Mouse (Mus musculus): ENCODE data around the gene Pcbp4.

The Pcbp4 gene

DNA sequence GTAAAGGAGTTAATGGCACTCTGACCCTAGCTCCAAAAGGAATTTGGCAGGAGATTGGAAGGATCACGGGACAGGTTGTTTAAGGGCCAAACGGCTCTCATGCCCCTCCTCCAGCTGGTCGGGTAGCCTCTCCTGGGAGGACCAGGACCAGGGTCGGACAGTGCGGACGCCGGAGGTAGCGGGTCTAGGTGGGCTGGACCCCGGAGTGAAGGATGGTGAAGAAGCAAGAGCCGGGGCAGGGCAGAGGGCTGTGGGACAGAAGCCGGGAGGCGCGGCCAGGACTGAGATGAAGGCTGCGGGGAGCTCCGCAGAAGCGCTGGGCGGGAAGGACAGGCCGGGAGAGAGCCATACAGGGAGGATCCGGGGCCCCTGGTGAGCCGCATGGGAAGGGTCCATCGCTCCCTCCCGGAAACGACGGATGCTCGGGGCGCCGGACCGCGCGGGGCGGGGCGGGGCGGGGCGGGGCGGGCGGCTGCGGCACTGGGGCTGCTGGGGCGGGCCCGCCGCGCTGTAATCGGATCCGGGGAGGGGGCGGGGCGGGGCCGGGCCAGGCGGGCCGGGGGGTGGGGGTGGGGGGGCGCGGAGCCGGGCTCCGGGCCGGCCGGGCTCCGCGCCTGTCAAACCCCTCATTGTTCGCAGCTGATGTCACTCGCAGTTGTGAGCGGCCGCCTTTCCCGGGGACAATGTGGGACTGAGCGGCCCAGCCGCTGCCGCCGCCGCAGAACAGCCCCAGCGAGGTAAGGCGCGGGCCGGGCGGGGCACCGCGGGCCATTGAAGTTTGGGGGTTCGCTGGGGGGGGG, at the start of gene Pcbp4:
Pcbp4 (plus strand) TSS at position 21 of the 800 bp plus-strand sequence.
- DNase-seq (ENCODE audit: low spot score), result peak; percentile 83

DNA sequence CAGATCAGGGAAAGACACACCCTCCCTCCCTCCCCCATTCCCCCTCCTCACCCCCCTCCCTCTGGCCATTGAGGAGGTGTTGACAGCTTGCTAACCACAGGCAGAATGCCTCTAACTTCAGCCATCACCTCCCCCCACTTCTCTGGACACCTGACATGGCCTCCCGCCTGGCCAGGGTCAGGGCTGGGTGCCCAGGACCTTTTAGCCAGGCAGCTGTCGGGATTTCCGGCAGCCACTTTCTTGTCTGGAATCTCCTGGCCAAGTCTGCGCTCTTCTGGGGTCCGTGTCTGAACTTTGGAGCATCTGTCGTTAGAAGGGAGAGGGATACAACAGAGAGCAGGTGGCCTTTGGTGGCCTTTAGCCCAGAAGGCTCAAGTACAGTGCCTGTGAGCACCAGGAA, 47.8 kb upstream of the Pcbp4 start:
- peak; percentile 32 for DNase-seq (ENCODE audit: low spot score)

DNA sequence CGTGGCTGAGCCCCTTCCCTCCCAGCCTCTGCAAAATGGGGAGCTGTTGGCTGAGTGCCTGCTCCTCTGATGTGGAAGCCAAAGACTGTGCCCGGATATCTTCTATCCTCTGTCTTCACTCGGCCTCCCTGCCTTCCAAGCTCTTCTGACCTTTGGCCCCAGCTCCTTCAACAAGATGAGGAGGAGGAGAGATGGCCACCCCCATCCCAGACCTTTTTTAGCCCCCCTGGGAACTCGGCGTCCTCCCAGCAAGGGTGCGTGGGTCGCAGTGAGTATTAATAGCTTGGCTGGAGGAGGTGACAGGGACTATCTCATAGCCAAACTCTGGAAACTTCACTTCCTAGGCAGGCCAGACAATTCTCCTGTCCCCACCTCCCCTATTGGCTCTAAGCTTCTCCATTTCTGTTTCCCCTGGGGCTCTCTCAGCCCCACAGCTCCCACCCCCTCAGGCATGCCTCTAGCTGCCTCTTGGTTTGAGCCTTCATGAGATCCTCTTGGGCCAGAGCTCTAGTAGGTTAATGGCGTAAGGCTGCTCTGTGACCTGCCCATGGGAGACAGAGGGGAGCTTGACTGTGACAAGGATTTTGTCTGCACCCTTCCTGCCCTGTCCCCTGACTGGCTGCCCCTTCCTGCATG, 46.5 kb upstream of the Pcbp4 start:
- no peak for DNase-seq (ENCODE audit: low spot score)

DNA sequence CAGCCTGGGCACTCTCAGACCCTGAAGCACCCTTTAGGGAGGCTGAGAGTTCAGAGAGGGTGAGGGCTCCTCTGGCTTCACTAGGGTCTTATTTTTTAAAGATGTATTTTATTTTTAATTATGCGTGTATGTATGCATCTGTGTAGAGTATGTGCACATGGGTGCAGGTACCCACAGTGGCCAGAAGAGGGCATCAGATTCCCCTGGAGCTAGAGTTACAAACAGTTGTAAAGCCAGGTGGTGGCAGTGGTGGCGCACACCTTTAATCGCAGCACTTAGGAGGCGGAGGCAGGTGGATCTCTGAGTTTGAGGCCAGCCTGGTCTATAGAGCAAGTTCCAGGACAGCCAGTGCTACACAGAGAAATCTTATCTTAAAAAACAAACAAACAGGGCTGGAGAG, 44.0 kb upstream of the Pcbp4 start:
- no peak for DNase-seq (ENCODE audit: low spot score)

DNA sequence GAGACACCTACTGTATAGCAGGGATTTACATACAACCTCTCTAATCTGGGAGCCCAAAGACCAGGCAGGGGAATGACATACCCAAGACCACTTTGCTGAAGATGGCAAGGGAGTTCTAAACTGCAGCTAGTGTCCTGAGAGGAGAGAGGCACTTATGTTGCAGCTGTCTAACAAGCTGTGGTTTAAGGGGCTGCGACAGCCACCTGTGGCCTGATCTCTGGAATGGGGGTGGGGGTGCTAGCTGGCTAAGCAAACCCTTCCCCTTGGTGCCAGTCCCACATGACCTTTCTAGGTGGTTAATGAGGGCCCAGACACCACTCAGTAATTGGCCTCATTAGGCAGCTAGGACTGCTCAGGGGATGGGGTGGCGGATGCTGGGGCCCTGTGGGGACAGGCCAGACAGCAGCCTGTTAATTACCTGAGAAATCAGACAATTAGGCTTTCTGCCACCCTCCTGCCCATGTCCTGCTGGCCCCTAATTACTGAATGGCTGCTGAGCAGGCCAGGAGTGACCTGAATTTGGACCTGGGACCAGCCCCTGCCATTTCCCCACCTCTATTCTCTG, 42.9 kb upstream of the Pcbp4 start:
- DNase-seq (ENCODE audit: low spot score), result no peak

DNA sequence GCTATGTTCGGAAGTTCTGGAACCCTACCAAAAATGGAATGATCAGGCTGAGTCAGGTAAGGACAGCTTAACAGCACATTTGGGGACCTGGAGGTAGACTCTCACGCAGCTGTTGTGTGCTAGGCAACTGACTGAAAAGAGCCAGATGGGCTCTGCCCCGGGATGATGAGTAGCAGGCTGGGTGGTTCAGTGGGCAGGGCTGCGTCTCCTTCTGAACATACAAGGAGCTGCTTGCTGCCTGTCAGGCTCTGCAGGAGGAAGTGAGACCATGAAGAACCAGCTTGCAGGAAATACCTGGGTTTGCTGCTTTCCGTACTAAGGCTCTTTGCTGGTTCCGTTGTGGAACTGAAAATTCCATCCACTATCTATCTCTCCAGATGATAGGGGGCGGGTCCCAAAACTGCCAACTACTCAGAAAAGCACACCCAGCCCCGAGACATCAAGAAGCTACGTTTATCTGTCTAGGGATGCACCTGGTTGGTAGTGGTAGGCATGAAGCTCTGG, 41.9 kb upstream of the Pcbp4 start:
- DNase-seq (ENCODE audit: low spot score), result no peak

DNA sequence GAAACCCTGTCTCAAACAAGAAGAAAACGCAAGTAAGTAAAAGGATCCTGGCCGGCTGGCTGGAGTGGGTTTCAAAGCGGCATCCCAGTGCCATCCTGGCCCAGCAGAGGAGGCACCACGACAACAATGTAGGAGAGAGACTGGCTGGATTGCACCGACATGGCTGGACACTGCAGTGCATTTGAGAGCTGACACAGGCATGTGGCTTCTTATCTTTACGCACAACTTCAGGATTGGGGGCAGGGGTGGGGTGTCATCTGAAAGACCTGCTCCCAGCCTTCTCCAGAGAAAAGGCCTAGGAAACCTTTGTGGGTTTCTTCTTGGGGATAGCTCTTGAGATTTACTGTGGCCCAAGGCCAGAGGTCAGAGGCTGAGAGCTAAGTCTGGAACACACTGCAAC, 41.4 kb upstream of the Pcbp4 start:
- no peak for DNase-seq (ENCODE audit: low spot score)

DNA sequence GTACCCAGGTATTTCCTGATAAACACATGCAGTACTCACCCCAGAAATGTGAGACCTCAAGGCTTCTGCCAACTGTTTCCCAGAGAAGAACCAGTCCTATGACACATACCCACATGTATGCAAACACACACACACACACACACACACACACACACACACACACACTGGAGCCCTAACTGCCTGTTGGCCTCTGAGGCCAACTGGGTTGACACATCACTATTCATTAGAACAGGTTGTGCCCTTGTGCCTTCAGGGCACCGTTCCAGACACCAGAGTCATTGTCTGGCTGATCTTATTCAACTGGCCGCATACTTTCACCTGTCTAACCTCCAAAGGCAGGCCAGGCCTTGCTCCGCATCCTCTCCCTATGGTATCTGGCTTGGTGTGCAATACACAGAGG, 40.9 kb upstream of the Pcbp4 start:
- no peak for DNase-seq (ENCODE audit: low spot score)

DNA sequence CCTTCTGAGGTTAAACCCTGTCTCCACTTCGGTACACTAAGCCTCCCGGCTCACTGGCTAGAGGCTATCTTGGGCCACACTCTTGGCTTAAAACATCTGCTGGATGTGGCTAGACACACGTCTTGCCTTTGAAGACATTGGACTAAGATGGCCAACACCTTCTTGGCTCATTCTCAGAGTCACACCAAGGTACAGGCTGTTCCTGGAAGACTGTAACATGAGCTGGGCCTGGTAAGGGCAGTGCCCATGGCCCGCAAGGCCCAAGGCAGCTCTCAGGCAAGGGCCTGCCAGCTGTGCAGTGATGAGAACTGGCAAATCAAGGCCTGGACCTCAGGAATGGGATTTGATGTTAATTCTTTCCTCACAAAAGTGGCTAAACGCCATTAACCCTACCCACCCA, 39.5 kb upstream of the Pcbp4 start:
- DNase-seq (ENCODE audit: low spot score), result no peak

DNA sequence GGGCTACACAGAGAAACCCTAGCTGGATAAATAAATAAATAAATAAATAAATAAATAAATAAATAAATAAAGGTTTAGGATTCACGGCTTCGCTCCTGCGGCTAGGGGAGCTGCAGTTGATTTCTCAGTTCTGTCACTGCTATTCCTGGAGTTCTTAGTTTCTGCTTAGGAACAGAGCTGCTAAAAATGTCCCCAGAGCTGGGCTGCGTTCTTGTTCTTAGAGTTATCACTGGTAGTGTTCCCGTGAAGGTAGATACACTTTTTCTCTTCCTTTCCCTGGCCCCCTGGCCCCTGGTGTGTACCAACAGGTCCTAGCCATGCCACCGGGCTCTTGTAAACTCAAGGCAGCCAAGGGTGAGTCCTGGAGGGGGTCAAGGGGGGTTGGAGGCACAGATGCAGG, 36.3 kb upstream of the Pcbp4 start:
- DNase-seq (ENCODE audit: low spot score), result no peak

DNA sequence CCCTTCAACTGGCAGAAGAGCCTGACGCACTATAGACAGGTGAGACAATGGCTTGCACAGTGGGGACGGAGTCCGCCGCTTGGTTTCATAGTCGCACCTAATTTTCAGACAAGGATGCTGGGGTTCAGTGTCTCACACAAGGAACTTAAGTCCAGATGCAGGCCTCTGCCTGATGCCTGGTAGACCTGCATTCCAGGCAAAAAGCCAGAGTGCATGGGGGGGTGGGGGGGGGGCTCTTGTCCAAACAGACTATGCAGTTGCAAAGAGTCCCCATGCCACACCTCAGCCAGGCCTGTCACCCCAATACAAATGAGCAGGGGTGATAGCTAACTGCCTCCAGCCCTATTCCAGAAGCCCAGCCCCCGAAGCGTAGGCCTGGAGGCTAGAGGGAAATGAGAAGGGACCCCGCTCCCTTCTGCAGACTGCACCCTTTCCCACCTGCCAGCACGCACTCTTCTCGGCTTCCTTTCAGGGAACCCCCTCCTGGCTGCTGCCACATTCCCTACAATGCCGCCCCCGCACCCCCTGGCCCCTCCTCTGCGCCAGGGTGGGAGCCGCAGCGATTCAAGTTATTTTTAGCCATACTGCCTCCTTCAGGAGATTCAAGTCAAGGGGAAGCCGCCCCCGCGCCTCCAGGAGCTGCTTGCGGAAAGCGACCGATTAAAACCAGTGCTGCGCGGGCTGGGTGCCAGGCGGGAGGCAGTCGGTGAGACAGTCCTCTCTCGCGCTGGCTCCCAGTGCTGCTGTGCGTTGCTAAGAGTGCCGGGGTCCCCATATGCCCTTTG, 35.1 kb upstream of the Pcbp4 start:
- peak; percentile 79 for DNase-seq (ENCODE audit: low spot score)

DNA sequence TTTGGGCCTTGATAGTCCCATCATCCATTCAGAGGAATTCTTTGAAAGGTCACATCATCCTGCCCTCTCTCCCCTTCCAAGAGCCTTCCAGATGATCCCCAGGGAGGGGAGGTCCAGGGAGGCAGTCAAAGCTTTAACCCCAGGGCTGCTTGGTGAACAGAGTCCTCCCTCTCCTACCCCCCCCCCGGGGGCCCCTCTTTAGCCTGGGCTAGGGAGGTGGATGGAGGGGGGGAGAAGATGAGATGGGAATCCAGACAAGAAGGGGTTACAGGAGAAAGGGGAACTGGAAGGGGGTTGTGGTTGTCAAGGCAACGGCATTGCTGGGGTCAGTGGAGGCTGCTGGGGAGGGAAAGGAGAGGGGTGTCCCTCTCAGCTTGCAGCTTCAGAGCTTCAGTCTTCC, 32.5 kb upstream of the Pcbp4 start:
- DNase-seq (ENCODE audit: low spot score), result no peak

DNA sequence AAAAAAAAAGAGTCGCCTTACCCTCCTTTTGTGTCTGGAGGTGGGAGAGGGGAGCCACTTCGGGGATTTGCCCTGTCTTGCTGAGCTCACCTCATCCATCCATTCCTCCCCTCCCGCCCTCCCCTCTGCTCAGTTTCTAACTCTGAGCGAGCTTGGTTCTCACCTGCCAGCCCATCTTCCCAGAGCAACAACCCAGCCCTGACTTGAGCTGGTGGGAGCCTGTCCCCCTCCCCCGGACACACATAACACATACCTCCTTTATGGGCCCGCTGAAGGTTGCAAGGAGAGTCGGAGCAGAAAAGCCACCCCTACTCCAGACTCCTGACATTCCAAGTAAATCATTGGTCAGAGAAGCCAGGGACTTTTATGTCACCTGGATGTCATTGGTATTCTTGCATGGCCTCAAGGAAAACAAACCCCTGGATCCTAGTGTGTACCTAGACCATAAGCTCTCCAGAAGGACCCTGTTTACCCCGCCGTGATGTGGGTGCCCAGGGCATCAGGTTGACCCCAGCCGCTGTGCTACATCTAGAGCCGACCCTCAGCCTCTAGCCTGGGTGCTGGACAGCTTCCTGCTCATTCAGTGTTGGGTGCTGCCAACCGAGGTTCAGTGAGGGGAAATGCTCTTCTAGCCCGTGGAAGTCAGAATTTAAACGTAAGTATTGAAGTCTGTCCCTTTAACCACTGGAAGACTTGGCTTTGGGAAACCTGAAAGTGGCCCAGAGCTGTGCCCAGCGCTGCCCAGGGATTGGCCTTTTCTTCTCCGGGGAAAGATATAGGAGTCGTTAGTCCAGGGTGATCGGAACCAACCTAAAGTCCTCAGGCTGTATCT, 31.8 kb upstream of the Pcbp4 start:
- DNase-seq (ENCODE audit: low spot score), result no peak

DNA sequence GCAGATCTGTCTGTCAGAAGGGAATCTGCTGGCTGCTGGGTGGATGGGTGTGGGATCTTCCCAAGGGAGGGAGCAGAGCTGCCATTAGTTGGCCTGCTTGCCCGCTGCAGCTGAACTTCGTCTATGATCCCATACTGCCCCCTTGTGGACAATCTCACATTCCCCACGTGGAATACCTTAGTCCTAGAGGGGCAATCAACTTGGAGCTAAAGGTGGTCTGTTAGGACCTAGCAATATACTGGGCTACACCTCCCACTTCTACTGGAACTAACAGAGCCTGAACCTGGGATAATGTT, 31.3 kb upstream of the Pcbp4 start:
- peak; percentile 88 for DNase-seq (ENCODE audit: low spot score)

DNA sequence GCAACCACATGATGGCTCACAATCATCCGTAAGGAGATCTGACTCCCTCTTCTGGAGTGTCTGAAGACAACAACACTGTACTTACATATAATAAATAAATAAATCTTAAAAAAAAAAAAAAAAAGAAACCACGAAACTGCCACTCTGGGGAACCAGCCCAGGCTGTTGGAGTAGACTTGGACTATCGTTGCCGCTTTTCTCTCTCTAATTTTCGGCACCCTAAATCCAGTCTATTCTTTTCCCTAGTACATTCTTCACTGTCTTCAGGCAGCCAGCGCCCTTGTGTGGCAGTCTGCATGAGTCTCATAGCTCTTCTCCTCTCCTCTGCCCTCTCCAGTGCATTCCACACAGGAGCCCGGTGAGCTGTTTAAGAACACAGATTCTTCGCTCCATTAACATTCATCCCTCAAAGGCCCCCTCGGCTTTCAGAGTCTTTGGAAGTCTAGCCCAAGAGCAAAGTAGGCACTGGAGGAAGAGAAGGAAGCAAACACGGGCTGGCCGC, 24.3 kb upstream of the Pcbp4 start:
- DNase-seq (ENCODE audit: low spot score), result no peak

DNA sequence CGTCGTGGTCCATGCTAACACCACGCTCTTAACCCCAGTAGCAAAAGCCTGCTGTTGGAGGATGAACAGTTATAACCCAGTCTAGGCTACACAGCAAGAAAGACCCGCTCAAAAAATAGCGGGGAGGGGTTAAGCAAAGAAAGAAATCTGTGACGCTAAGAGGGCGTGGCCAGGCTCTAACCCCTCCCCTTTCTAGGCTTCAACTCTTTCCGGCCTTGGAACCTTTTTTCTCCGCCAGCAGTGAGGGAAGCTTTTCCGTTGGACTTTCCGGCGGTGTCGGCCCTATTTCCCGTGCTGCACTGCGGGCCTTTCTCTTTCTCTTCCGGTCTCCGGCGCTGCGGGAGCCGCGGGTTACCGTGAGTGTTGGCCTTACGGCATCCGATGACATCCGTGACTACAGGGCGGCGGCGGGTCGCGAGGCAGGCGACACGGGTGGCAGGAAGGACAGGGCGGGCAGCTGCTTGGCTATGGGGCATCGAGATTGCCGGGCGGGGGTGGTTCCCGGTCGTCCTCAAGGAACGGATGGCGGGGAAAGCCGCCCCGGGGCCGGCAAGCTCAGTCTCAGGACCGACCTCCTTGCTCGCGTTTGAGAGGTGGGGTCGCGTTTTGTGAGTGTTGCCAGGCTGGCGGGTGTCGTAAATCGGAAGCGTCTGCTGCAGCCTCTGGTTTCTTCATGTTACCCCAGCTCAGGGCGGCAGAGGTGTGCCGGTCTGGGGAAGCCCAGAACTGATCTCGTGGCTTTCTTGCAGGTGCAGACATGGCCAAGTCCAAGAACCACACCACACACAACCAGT, 23.7 kb upstream of the Pcbp4 start, which contains the start of gene Rpl29:
Rpl29 (plus strand) TSS at position 234 of the 794 bp plus-strand sequence.
- peak; percentile 94 for DNase-seq (ENCODE audit: low spot score)

DNA sequence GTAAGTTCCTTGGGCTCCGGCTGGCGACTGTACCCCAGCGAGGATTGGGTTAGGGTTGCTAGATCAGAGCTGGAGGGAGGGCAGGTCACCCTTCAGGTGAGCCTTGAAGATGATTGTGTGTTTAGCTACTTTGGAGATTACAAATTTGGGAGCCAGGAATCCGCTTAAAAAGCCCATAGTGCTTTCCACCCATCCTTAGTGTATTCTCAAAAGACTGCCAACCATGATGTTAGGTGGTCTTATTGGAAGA, 23.2 kb upstream of the Pcbp4 start:
- DNase-seq (ENCODE audit: low spot score), result no peak

DNA sequence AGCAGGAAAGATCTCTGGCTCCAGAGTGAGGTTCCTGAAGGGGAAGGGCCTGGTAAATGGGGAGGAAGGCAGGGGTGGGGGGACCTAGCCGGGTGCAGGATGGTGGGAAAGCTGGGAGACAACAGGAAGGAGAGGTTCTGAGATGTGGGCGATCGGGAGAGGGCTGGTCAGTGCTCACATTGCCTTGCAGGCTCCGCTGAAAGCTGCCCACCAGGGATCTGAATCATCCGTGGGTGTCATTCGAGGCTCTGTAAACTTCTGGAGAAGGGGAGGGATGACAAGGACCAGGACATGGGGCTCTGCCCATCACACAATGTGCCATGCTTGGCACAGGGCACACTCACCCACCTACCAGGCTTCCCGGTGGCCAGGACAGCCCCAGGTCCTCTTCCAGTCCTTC, 19.7 kb upstream of the Pcbp4 start:
- no peak for DNase-seq (ENCODE audit: low spot score)

DNA sequence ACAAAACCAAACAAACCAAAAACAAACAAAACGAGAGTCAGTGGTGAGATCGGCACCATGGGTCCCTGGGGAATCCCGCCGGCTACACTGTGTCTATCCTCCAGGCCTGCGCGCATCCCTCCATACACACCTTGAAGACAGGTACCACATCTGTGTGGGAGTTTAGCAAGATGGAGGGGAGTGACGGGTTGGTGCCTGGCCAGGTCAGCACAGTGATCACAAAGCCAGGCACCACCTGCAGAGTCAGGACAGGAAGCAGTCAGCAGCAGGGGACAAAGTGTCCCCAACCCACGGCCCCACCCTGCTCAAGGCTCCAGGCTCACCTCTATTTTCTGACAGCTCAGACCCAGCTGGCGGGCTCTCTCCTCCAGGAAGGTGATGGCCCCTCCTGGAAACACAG, 16.5 kb upstream of the Pcbp4 start:
- DNase-seq (ENCODE audit: low spot score), result no peak

DNA sequence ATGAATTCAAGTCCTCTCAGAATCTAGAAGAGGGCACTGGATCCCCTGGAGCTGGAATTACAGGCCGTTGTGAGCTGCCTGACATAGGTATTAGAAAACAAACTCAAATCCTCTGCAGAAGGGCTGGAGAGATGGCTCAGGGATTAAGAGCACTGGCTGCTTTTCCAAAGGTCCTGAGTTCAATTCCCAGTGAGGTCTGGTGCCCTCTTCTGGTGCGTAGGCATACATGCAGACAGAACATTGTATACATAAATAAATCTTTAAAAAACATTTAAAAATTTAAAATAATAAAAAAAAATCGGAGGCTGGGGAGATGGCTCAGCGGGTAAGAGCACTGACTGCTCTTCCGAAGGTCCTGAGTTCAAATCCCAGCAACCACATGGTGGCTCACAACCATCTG, 10.4 kb upstream of the Pcbp4 start:
- DNase-seq (ENCODE audit: low spot score), result no peak

DNA sequence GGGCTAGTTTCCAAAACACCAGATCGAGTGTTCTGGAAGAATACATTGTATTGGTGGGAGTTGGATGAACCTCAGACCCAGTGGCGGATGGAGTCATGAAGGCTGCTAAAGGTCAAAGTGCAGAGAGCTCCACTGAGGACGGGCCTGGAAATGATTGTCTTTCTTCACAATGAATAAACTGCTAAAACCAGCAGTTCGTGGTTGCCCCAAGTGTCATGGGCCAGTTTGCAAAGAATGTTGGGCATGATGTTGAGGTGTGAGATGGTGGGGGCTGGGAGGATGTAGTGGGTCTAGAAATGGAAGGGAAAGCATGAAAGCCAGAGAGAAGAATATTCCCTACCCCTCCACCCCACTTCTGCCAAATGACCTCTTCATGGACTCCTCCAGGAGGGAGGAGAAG, 8.3 kb upstream of the Pcbp4 start:
- no peak for DNase-seq (ENCODE audit: low spot score)
